Mouse (Mus musculus): ENCODE data around the gene Vmn1r67. TPM values are rescaled to one million over a fixed set of nuclear protein-coding genes. Genes with fewer than 3 reads are reported as not detected.

Vmn1r67 gene
- not detected in 2 replicates for polyA plus RNA-seq (2015; fragmentation: Nextera tagmentation; extraction: Ambion mirVana)

DNA sequence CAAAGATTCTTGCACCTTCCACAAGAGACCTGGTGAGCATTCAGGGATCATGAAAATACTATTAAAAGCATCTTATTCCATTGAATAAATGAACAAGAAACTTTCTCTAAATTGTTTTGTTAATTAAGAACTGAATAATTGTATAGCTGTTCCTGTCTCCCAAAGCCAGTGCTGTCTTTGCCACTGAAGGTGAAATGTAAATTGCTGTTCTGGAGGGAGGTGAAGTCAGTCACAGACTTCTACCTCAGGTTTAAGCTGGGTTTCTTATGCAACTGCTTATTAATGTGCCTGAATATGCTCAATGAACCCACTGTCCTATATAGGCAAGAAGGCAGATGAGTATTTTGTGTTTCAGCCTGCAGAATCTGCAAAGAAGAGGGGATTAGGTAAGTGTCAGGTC lies at the start of gene Vmn1r67:
Vmn1r67 (plus strand) TSS at position 301 of the 400 bp plus-strand sequence.
- ATAC-seq (replicated peaks), result no peak
- no peak within 1 kb of the TSS for H3K4me3 ChIP-seq
- H3K4me1 ChIP-seq, result no peaks in the 10 kb centered on the region
- H3K27ac ChIP-seq (replicated peaks), result no peak within 1 kb of the TSS
- no peaks in the 10 kb centered on the region for H3K36me3 ChIP-seq
- H3K4me2 ChIP-seq (replicated peaks), result no peak within 1 kb of the TSS
- no peaks in the 10 kb centered on the region for H3K27me3 ChIP-seq
- H3K9me3 ChIP-seq, result 0 out of 2 replicates have a peak, but pooled peaks cover 8% of the 10 kb centered on the region
- no peak within 1 kb of the TSS for H3K9ac ChIP-seq (replicated peaks)

DNA sequence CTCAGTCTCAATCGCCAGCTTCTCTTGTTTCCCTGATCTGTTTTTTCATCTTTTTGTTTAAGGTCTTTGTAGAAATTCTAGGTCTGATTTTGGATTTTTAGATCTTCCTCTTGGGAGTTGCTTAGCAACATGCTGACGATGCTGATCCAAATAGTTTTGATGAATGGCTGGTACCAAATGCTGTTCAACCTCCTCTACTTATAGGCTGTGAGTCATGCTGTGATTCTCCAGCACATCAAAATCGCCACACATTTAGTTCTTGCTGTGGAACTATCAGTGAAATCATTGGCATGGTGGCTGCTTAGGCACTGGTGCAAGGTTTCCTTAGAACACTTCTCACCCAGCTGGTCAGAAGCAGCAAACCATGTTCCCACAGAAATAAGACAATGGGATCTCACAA lies 15.0 kb downstream of the Vmn1r67 start:
- ATAC-seq (replicated peaks), result no peak

DNA sequence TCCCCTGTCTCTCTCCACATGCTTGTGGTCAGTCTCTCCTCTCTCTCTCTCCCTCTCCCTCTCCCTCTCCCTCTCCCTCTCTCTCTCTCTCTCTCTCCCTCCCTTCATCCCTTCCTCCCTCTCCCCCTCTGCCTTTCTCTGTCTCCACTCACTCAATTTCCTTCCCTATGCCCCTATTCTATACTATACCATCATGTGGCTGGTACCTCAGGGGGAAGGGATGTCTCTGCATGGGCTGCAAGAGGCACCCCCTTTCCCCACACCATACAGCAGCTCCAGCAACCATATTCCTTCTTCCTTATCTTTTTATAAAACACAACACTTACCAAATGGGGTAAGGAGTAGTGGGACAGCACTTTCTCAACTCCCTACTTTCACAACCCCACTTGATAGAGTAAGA lies 36.7 kb downstream of the Vmn1r67 start:
- no peaks in the 10 kb centered on the region for H3K4me1 ChIP-seq
- H3K36me3 ChIP-seq, result no peaks in the 10 kb centered on the region
- H3K27me3 ChIP-seq, result no peaks in the 10 kb centered on the region
- no peak overlapping the region for H3K27ac ChIP-seq (replicated peaks)
- H3K4me3 ChIP-seq, result no peak overlapping the region
- no peaks in the 10 kb centered on the region for H3K9me3 ChIP-seq
- H3K4me2 ChIP-seq (replicated peaks), result no peak overlapping the region
- no peak overlapping the region for H3K9ac ChIP-seq (replicated peaks)
- ATAC-seq (replicated peaks), result peak; percentile 64; the same call in 1 of the 2 replicates

More for the DNA sequence above, 15.0 kb downstream of the Vmn1r67 start:
- Histone ChIP-seq H3K36me3 (no peaks in the 10 kb centered on the region), H3K9me3 (peaks cover 7% of the 10 kb centered on the region; the same call in 1 of the 2 replicates), H3K4me1 (no peaks in the 10 kb centered on the region), H3K9ac (replicated peaks) (no peak overlapping the region), H3K4me2 (replicated peaks) (no peak overlapping the region), H3K27ac (replicated peaks) (no peak overlapping the region), H3K27me3 (no peaks in the 10 kb centered on the region), H3K4me3 (no peak overlapping the region)
- 77% methylated on average over 3 of the region's 3 CpGs for WGBS

DNA sequence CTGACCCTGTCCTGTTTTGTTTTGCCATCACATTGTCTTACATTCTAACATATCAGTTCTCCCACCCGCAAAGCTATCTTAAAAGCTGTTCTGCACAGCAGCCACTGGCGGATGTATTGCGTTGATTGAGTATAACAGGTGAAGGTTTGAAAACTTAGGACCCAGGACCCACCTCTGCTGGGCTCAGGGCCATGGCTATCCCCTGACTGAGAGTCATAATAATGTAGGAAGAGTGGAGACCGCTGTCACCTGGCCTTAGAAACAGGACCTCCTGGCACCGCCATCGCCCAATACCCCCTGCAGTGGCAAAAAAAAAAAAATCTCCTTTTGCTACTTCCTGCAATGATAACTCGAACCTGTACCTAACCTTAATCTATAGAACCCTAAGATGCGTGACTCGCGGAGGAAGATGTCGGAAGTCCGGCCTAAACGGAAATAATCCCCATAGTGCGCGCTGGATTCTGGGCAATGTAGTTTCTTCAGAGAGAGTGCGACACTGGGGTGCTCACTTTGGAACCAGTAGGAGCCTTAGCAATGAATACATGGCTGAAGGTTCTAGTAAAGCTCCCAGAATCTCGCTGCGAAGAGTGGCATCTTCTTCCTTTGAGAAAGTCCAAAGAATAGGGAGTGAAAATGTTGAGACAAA lies 37.6 kb downstream of the Vmn1r67 start:
- H3K27me3 ChIP-seq, result no peaks in the 10 kb centered on the region
- peak overlapping the region; percentile 34 for H3K4me2 ChIP-seq (replicated peaks)
- 55% methylated on average over 18 of the region's 18 CpGs for WGBS
- H3K4me3 ChIP-seq, result peak overlapping the region; percentile 35
- H3K9ac ChIP-seq (replicated peaks), result no peak overlapping the region
- H3K9me3 ChIP-seq, result no peaks in the 10 kb centered on the region
- no peaks in the 10 kb centered on the region for H3K36me3 ChIP-seq
- no peak overlapping the region for H3K27ac ChIP-seq (replicated peaks)
- H3K4me1 ChIP-seq, result no peaks in the 10 kb centered on the region
- peak; percentile 81 for ATAC-seq (replicated peaks)

DNA sequence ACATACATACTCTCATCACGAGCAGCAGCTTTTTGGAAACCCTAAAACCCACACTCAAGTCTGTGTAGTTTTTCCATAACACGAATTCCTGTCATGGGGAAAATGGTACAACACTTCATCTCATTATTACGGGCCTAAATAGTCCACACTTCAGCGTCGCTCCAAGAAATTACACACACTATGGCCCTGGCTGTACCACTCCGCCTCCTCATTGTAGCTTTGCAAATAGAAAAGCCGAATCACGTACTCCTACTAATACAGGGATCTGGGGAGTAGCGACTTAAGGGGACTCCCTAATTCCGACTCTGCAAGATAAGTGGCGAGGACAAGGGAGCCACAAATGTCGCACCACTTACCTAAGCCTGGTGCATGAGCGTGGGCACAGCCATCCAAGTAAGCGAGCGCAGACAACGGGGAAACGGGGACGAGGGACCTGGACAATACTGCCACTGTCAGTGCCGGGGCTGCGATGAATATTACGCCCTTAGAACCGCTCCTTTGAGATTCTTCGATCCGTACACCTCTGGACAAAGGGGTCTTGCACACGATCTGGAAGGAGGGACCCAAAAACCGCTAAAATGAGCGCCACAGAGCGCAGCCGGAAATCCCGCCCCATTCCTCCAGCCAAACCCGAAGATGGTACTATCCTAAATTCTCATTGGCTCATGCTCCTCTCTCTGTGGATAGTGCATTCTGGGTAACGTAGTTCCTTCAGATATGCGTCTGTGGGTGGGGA lies 51.8 kb downstream of the Vmn1r67 start, which contains the start of gene Zik1:
Zik1 (minus strand) TSS at position 609 of the 736 bp plus-strand sequence.
- H3K4me1 ChIP-seq, result peaks cover 22% of the 10 kb centered on the region
- peak within 1 kb of the TSS; percentile 63 for H3K4me2 ChIP-seq (replicated peaks)
- WGBS, result under 1% methylated on average over 33 of the region's 33 CpGs
- H3K4me3 ChIP-seq, result peak within 1 kb of the TSS; percentile 66
- peaks cover 30% of the 10 kb centered on the region for H3K36me3 ChIP-seq
- ATAC-seq (replicated peaks), result peak; percentile 98
- peak within 1 kb of the TSS; percentile 85 for H3K27ac ChIP-seq (replicated peaks)
- H3K9ac ChIP-seq (replicated peaks), result peak within 1 kb of the TSS; percentile 62
- H3K9me3 ChIP-seq, result no peaks in the 10 kb centered on the region
- H3K27me3 ChIP-seq, result no peaks in the 10 kb centered on the region

DNA sequence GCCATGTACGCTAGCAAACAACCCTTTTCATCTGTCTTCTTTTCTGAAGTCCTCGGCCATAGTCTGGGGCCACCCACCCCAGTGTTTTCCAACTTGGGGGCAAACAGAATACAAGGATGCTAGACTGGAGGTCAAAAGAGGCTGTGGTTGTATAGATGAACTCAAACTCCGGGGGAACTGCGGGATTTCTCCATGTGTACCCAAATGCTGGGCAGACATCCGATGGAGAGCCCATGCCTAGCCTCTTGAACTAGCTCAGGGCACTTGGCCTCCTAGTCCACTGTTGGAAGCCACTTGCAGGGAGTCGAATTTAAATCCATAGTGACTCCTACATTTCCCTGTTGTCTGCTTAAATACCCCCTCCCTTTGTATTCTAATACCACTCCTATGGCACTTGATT lies 52.4 kb downstream of the Vmn1r67 start:
- ATAC-seq (replicated peaks), result no peak
- WGBS, result 39% methylated on average over 6 of the region's 6 CpGs

More for the DNA sequence above, 52.4 kb downstream of the Vmn1r67 start:
- H3K4me3 ChIP-seq, result peak overlapping the region; percentile 66
- H3K9ac ChIP-seq (replicated peaks), result peak overlapping the region; percentile 37; the same call in 1 of the 2 replicates
- H3K27ac ChIP-seq (replicated peaks), result no peak overlapping the region
- peaks cover 22% of the 10 kb centered on the region for H3K4me1 ChIP-seq
- peak overlapping the region; percentile 63 for H3K4me2 ChIP-seq (replicated peaks)
- H3K36me3 ChIP-seq, result peaks cover 24% of the 10 kb centered on the region
- H3K9me3 ChIP-seq, result no peaks in the 10 kb centered on the region
- H3K27me3 ChIP-seq, result no peaks in the 10 kb centered on the region

Other genes starting within 250 kb of the Vmn1r67 start
- not detected in 2 replicates for gene Vmn1r66, start 165.3 kb upstream of the Vmn1r67 start, polyA plus RNA-seq (2015; fragmentation: Nextera tagmentation; extraction: Ambion mirVana)
- 54.4 and 54.6 TPM in 2 replicates for gene Zik1, start 52.1 kb downstream of the Vmn1r67 start, polyA plus RNA-seq (2015; fragmentation: Nextera tagmentation; extraction: Ambion mirVana)
- not detected in 2 replicates for gene Vmn1r68, start 115.2 kb downstream of the Vmn1r67 start, polyA plus RNA-seq (2015; fragmentation: Nextera tagmentation; extraction: Ambion mirVana)
- gene Vmn1r69, start 170.3 kb downstream of the Vmn1r67 start, polyA plus RNA-seq (2015; fragmentation: Nextera tagmentation; extraction: Ambion mirVana), result not detected in 2 replicates
- gene Vmn1r70, start 188.2 kb downstream of the Vmn1r67 start, polyA plus RNA-seq (2015; fragmentation: Nextera tagmentation; extraction: Ambion mirVana), result not detected in 2 replicates
- gene Nlrp4b, start 244.5 kb downstream of the Vmn1r67 start, polyA plus RNA-seq (2015; fragmentation: Nextera tagmentation; extraction: Ambion mirVana), result not detected in 2 replicates

Measured in forebrain, embryonic 15.5 days (tissue).